Mouse (Mus musculus) liver, adult 2 months (tissue): ENCODE data around the gene Rab26. TPM values are rescaled to one million over a fixed set of nuclear protein-coding genes. Genes with fewer than 3 reads are reported as not detected.

Source experiments
- DNase-seq: peaks from one replicate; pipeline ENCODE4 v3.0.0-alpha.2; 2011; ENCODE audit warnings: low read depth, low spot score; ENCODE audit errors: extremely low read depth
- H3K27ac ChIP-seq: fragments of 200-500 bp; replicated peaks from 2 replicates; pipeline ENCODE4 v1.5.1; 2012; ENCODE audit warnings: low read depth, mild to moderate bottlenecking, control low read depth, inconsistent platforms, low read length; ENCODE audit not compliant: insufficient read depth
- H3K27me3 ChIP-seq: fragments of 200-500 bp; 2 replicates; pipeline ENCODE4 v1.6.1; 2012; ENCODE audit warnings: mild to moderate bottlenecking, moderate library complexity, low read length, inconsistent platforms; ENCODE audit not compliant: control insufficient read depth, insufficient read depth
- H3K36me3 ChIP-seq: fragments of 200-500 bp; 2 replicates; pipeline ENCODE4 v1.6.1; 2012; ENCODE audit warnings: low read length, inconsistent platforms; ENCODE audit not compliant: control insufficient read depth, insufficient read depth
- H3K4me1 ChIP-seq: fragments of 200-500 bp; 2 replicates; pipeline ENCODE4 v1.6.1; 2011; ENCODE audit warnings: low read length; ENCODE audit not compliant: control insufficient read depth, insufficient read depth
- H3K4me3 ChIP-seq: fragments of 200-500 bp; 2 replicates; pipeline ENCODE4 v1.5.1; 2011; ENCODE audit warnings: low read depth, mild to moderate bottlenecking, control low read depth, low read length, moderate library complexity; ENCODE audit not compliant: insufficient read depth
- H3K79me2 ChIP-seq: fragments of 200-500 bp; 2 replicates; pipeline ENCODE4 v1.6.1; 2012; ENCODE audit warnings: inconsistent platforms, mild to moderate bottlenecking, low read length, moderate library complexity; ENCODE audit not compliant: control insufficient read depth, insufficient read depth
- H3K9ac ChIP-seq: fragments of 200-500 bp; 2 replicates; pipeline ENCODE4 v1.6.1; 2012; ENCODE audit warnings: low read depth, mild to moderate bottlenecking, control low read depth, inconsistent platforms, low read length
- CTCF ChIP-seq: fragments of 200-500 bp; IDR thresholded peaks from 2 replicates; pipeline ENCODE4 v1.5.1; 2011; ENCODE audit warnings: low read depth, low read length, control low read depth
- POLR2A ChIP-seq: fragments of 200-500 bp; IDR thresholded peaks from 2 replicates; pipeline ENCODE4 v1.6.1; 2011; ENCODE audit warnings: low read length, control low read depth; ENCODE audit not compliant: insufficient read depth; ENCODE audit errors: extremely low read depth
- WGBS: fragments of 180-500 bp; shearing (Covaris S2); methylation state at CpG from one replicate; pipeline ENCODE4 v1.1.7; 2018; 5-methylcytosine and 5-hydroxymethylcytosine counted together
- polyA plus RNA-seq: library from polyadenylated mRNA; depleted of rRNA; stranded (reverse); fragments of >200 nt; gene quantifications from 2 replicates; pipeline ENCODE4 v1.2.3, GENCODE M21; 2012
- total RNA-seq: library from RNA; depleted of rRNA; stranded (reverse); fragments of >200 nt; gene quantifications from 2 replicates; pipeline ENCODE4 v1.2.3, GENCODE M21; 2014

The Rab26 gene
- total and polyA plus RNA-seq, 2 experiments: 0.37 to 0.40 TPM

DNA sequence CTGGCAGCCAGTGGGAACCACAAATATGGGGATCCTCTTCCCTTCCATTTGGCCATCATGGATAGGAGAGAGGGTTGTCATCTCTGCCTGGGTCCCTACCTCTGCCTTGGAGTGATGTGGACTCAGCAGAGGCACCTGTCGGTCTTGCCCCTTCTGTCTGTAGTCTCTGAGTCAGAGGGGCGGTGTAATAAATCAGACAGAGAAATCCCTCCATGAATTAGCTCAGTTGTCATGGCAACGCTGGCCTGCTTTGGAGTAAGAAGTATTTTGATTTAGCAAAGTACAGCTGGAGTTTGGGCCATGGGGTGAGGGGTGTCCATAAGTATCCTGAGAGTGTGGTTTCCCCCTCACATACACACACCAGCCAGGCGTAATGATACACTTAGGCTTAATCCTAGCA is 43.6 kb downstream of the Rab26 start:
- H3K4me1 ChIP-seq: no peaks in the 10 kb centered on the region
- peaks cover 13% of the 10 kb centered on the region for H3K27me3 ChIP-seq
- H3K36me3 ChIP-seq: no peaks in the 10 kb centered on the region
- no peak for TF ChIP-seq CTCF
- no peak for TF ChIP-seq POLR2A
- no peak for DNase-seq
- no peaks in the 10 kb centered on the region for H3K79me2 ChIP-seq
- 99% methylated on average over 4 of the region's 4 CpGs for WGBS
- H3K9ac ChIP-seq: no peak overlapping the region
- H3K27ac ChIP-seq: no peak overlapping the region
- H3K4me3 ChIP-seq: no peak overlapping the region

GRCm38 (mm10) chr17:24489265-24490030 is 44.6 kb downstream of the Rab26 start:
- Histone ChIP-seq H3K27ac (no peak overlapping the region), H3K9ac (peak overlapping the region; percentile 75), H3K36me3 (no peaks in the 10 kb centered on the region), H3K4me3 (peak overlapping the region; percentile 71; the same call in 1 of the 2 replicates), H3K4me1 (no peaks in the 10 kb centered on the region), H3K27me3 (peaks cover 13% of the 10 kb centered on the region), H3K79me2 (no peaks in the 10 kb centered on the region)
- 42% methylated on average over 19 of the region's 19 CpGs for WGBS
- no peak for DNase-seq
- no peak for TF ChIP-seq CTCF

DNA sequence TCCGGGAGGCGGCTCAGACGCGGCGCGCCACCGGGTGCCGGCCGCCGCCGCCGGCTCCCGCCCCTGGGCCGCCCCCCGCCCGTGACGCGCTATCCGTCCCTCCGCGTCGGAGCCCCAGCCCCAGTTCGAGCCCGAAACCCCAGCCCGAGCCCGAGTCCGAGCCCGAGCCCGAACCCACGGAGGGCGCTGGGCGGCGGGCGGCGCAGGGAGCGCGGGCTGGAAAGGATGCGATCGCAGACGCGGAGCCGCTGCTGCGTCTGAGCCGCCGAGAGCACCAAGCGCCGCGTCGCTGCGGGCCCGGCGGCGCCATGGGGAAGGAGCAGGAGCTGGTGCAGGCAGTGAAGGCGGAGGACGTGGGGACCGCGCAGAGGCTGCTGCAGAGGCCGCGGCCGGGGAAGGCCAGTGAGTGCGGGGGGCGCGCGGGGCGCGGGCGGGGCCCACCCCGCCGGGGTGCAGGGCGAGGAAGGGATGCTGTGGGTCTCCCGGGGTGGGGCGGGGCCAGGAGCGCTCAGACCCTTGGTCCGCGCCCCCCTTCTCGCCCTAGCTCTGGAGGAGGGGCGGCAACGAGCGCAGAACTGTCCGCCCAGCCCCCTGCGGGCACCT is 45.2 kb downstream of the Rab26 start:
- DNase-seq: no peak
- no peak overlapping the region for H3K27ac ChIP-seq
- peak overlapping the region; percentile 71 for H3K4me3 ChIP-seq
- 2% methylated on average over 79 of the region's 81 CpGs for WGBS
- no peaks in the 10 kb centered on the region for H3K4me1 ChIP-seq
- no peaks in the 10 kb centered on the region for H3K36me3 ChIP-seq
- no peak for TF ChIP-seq CTCF
- TF ChIP-seq POLR2A: no peak
- H3K79me2 ChIP-seq: no peaks in the 10 kb centered on the region
- peak overlapping the region; percentile 75 for H3K9ac ChIP-seq
- H3K27me3 ChIP-seq: peaks cover 13% of the 10 kb centered on the region

DNA sequence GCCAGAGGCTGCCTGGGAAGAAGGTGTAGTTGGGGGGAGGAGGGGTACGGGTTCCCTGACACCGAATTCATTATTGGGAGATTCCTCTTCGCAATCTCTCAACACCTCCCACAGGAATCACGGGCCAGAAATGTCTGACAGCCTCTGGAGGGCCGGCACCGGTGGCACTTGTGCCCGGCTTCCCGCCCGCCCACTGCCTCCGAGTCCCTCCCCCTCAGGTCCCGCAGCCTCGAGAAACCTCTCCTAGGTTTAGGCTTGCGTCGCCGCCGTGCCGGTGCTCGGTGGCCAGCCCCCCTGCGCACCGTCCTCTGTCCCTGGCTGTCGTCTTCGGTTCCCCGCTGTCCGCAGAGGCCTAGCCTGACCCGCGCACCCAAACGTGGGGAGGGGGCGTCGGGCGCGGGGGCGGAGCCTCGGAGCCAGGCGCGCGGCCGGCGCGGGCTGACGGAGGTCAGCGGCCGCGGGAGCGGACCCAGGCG is 45.8 kb downstream of the Rab26 start, which contains the start of gene Caskin1:
Caskin1 (plus strand) TSS at position 416 of the 476 bp plus-strand sequence.
- H3K4me1 ChIP-seq: no peaks in the 10 kb centered on the region
- H3K27me3 ChIP-seq: peaks cover 13% of the 10 kb centered on the region
- peak within 1 kb of the TSS; percentile 71 for H3K4me3 ChIP-seq
- no peaks in the 10 kb centered on the region for H3K79me2 ChIP-seq
- WGBS: 4% methylated on average over 44 of the region's 45 CpGs
- DNase-seq: no peak
- TF ChIP-seq POLR2A (no peak), CTCF (no peak)
- peak within 1 kb of the TSS; percentile 75 for H3K9ac ChIP-seq
- no peak within 1 kb of the TSS for H3K27ac ChIP-seq
- H3K36me3 ChIP-seq: no peaks in the 10 kb centered on the region

DNA sequence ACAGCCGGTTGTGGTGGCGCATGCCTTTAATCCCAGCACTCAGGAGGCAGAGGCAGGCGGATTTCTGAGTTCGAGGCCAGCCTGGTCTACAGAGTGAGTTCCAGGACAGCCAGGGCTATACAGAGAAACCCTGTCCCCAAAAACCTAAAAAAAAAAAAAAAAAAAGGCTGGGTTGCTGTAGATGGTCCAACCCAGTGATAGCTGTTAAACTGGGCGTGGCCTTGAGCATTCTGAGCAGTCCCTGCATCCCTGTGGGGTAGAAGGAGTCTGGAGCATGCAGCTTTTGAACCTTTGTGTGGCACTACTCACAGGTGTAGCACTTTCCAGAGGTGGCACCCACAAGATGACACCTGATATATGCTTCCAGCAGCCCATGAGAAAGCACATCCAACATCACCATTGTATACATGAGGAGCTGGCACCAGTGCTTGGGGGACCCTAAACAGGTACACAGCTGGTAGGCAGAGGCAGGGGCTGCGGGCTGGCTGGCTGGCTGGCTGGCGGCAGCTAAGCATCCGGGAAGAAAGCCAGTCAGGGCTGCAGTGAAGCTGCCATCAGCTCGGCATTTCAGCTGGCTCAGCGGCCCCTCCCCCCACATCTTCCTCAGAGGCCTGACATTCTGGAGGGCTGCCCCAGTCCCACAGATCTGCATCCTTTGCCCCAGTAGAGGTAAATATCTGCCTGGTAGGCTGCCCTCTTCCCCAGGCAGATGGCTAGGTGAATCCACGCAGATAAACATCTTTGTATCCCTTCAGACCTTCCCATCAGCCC is 48.7 kb downstream of the Rab26 start:
- Histone ChIP-seq H3K79me2 (no peaks in the 10 kb centered on the region), H3K4me1 (no peaks in the 10 kb centered on the region), H3K36me3 (no peaks in the 10 kb centered on the region), H3K9ac (no peak overlapping the region), H3K27ac (no peak overlapping the region), H3K27me3 (peaks cover 13% of the 10 kb centered on the region), H3K4me3 (no peak overlapping the region)
- 62% methylated on average over 11 of the region's 11 CpGs for WGBS
- no peak for DNase-seq
- TF ChIP-seq CTCF: no peak
- no peak for TF ChIP-seq POLR2A
